Mouse (Mus musculus) lung, postnatal 36 days (tissue): ENCODE data around the gene Nr2e1.

ENCODE experiments used
- DNase-seq: peaks from one replicate; pipeline ENCODE4 v3.0.0; 2022; ENCODE audit warnings: mixed read lengths

Gene Nr2e1

GRCm38 (mm10) chr10:42545707-42546503 is 37.5 kb downstream of the Nr2e1 start:
- no peak for DNase-seq

- no peak for DNase-seq
Observed at GRCm38 (mm10) chr10:42537571-42538316, 45.7 kb downstream of the Nr2e1 start.

DNA sequence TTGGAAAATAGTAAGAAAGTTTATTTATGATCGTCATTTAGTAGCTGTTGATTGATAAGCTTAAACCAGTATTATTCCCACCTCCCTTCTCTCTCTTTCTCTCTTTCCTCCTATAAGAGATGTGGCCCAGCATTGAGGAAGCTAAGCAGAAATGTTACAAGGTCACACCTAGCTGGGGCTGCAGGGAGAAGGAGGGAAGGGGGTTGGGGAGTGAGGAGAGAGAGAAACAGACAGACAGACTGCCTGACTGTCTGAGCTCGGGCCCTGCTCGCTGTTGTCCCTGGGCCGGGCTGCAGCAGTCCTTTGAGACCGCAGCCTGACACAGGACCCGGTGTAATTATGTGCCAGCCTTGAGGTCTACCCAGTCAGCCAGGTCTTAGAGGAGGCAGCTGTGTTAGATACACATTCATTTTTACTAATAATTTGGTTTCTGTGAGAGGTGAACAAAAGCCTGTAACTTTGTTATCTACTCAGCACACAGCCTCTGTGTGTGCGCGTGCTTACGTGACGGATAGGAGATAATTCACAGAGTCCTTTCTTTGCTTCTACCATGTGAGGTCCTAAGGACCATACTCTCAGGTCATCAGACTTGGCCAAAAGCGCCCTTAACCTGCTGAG is 49.5 kb downstream of the Nr2e1 start:
- no peak for DNase-seq

DNA sequence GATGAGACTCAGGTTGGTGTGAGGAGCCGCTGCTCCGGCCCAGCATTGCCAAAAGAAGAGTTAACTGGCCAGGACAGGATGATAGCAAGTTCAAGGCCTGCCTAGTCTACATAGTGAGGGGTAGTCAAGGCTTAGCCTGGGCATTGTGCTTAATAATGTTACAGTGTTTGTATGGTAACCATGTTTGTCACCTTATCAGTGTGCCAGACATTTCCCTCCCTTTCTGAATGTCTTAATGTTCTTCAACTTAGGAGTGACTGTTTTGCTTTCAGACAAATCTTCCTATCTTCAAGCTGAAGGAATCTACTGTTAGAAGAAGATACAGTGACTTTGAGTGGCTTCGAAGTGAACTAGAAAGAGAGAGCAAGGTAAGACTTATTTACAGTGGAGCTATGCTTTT is 57.8 kb downstream of the Nr2e1 start:
- no peak for DNase-seq

DNA sequence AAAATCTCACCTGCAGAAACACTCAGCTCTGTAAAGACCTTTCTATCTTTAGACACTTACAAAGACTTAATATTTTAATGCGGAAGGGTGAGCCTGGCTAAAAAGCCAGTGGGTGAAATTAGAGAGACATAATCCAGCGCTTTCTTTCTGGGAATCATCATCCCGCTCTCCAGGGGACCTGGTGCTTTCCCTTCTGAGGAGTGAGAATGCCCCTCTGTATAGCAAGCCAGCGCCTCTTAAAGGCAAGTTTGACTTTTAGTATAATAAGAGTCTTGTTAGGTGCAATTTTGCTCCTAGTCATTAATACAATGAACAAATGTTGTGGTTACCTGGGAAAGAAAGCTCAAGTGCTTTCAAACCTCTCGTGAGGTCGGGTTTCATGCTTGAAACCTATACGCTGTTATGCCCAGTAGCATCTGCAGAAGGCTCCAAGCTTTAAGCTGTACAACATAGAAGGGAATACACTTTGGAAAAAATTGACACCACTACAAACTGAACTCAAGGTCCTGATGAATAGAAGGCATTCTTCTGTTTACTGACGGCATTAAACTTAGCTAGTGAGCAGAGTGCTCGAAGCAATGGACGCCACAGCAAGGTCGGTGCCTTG is 59.8 kb downstream of the Nr2e1 start:
- DNase-seq, result no peak

- peak; percentile 47 for DNase-seq
Observed at GRCm38 (mm10) chr10:42522912-42523311, 60.5 kb downstream of the Nr2e1 start.

GRCm38 (mm10) chr10:42521315-42521981 is 62.0 kb downstream of the Nr2e1 start:
- DNase-seq, result no peak

DNA sequence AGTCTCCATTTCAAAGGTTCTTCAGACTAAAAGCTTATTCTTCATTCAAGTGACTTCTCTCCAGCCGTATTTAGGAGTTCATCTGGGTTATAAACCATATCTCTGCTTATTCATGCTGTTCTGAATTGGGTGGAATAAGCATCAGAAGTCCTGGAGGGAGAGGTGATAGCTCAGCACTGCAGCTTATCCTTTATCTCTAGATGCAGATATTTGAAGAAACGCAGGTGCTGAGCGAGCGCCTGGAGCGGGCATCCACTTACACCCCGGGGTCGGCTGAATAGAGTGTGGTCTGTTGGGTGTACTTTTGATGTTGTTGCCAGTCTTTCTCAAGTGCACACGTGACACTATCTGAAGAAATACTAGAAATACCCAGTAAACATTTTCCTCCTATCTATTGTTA is 65.1 kb downstream of the Nr2e1 start:
- no peak for DNase-seq

DNA sequence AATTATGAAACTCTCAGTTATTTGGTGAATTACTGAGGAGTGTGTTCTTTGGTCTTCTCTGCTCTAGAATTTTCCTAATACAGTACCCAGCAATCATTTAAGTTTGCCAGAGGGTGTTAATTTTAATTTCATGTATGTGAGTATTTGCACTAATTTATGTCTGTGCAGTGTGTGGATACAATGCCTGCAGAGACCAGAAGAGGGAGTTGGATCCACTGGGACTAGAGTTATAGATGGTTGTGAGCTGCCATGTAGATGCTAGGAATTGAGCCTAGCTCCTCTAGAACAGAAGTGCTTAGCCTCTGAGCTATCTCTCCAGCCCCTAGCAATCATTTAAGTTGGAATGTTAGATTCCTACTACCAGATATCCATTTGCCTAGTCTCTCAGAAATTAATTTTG is 69.3 kb downstream of the Nr2e1 start:
- DNase-seq, result no peak
